Comparison of ENCODE assay signal across 8 mouse cellular contexts in genomic region chr5:143757755-143758443, GRCm38 (mm10). TPM values are rescaled to one million over a fixed set of nuclear protein-coding genes. Genes with fewer than 3 reads are reported as not detected.
DNase-seq lines count a peak whose midpoint lies in the region; ATAC-seq and TF ChIP-seq lines count a peak whose summit lies in the region.

No protein-coding gene starts in this region.

- peak overlapping the region; percentile 44 for H3K4me3 ChIP-seq in forebrain, embryonic 12.5 days (replicated peaks)
- H3K4me3 ChIP-seq in heart, postnatal 0 days (ENCODE audit: low read depth, low read length) = peak overlapping the region; percentile 51
- peak overlapping the region; percentile 53 for H3K4me3 ChIP-seq in liver, embryonic 16.5 days (ENCODE audit: low read depth, low read length)
- H3K4me3 ChIP-seq in neural tube, embryonic 13.5 days = peak overlapping the region; percentile 51
- peak overlapping the region; percentile 90 for H3K4me3 ChIP-seq in testis, adult 2 months (ENCODE audit: control insufficient read depth, low read depth, low read length)

- H3K9me3 ChIP-seq in forebrain, embryonic 12.5 days = no peaks in the 10 kb centered on the region
- H3K9me3 ChIP-seq in heart, postnatal 0 days (replicated peaks; ENCODE audit: control insufficient read depth, low read length) = no peaks in the 10 kb centered on the region
- H3K9me3 ChIP-seq in liver, embryonic 16.5 days (replicated peaks; ENCODE audit: control insufficient read depth, low read length) = no peaks in the 10 kb centered on the region
- H3K9me3 ChIP-seq in neural tube, embryonic 13.5 days = no peaks in the 10 kb centered on the region

- no peaks in the 10 kb centered on the region for H3K36me3 ChIP-seq in forebrain, embryonic 12.5 days (replicated peaks)
- no peaks in the 10 kb centered on the region for H3K36me3 ChIP-seq in heart, postnatal 0 days (replicated peaks; ENCODE audit: control insufficient read depth, insufficient read depth, low read length)
- no peaks in the 10 kb centered on the region for H3K36me3 ChIP-seq in liver, embryonic 16.5 days (ENCODE audit: control insufficient read depth, insufficient read depth)
- H3K36me3 ChIP-seq in neural tube, embryonic 13.5 days = no peaks in the 10 kb centered on the region
- H3K36me3 ChIP-seq in testis, adult 2 months (ENCODE audit: control insufficient read depth, insufficient read depth, low read length) = peaks cover 6% of the 10 kb centered on the region

- TF ChIP-seq CTCF in heart, postnatal 0 days (IDR thresholded peaks at IDR 0.05; ENCODE audit: low read depth) = no peak
- no peak for TF ChIP-seq CTCF in testis, adult 2 months (IDR thresholded peaks at IDR 0.05; ENCODE audit: control insufficient read depth, insufficient read depth, insufficient replicate concordance, low read depth, low read length)

- peaks cover 13% of the 10 kb centered on the region for H3K4me1 ChIP-seq in forebrain, embryonic 12.5 days
- no peaks in the 10 kb centered on the region for H3K4me1 ChIP-seq in heart, postnatal 0 days (ENCODE audit: control insufficient read depth, insufficient read depth)
- peaks cover 3% of the 10 kb centered on the region for H3K4me1 ChIP-seq in liver, embryonic 16.5 days (ENCODE audit: control insufficient read depth, low read depth, low read length)
- H3K4me1 ChIP-seq in neural tube, embryonic 13.5 days (replicated peaks) = peaks cover 17% of the 10 kb centered on the region
- peaks cover 5% of the 10 kb centered on the region for H3K4me1 ChIP-seq in testis, adult 2 months (ENCODE audit: control insufficient read depth, insufficient read depth, low read length)

- 23% methylated on average over 28 of the region's 28 CpGs for WGBS in forebrain, embryonic 12.5 days
- WGBS in heart, postnatal 0 days = 23% methylated on average over 28 of the region's 28 CpGs
- 22% methylated on average over 28 of the region's 28 CpGs for WGBS in liver, embryonic 16.5 days (ENCODE audit: insufficient replicate concordance)
- WGBS in neural tube, embryonic 13.5 days = 19% methylated on average over 28 of the region's 28 CpGs

- peak overlapping the region; percentile 61 for H3K9ac ChIP-seq in forebrain, embryonic 12.5 days
- peak overlapping the region; percentile 35 for H3K9ac ChIP-seq in heart, postnatal 0 days (replicated peaks; ENCODE audit: low read depth, low read length)
- no peak overlapping the region for H3K9ac ChIP-seq in liver, embryonic 16.5 days (ENCODE audit: low read depth, low read length)
- peak overlapping the region; percentile 76 for H3K9ac ChIP-seq in neural tube, embryonic 13.5 days

- peak; percentile 94 for ATAC-seq in forebrain, embryonic 12.5 days (ENCODE audit: low FRiP score)
- peak; percentile 97 for ATAC-seq in heart, postnatal 0 days (ENCODE audit: insufficient read depth, low read depth)
- ATAC-seq in liver, embryonic 16.5 days (ENCODE audit: low read depth) = peak; percentile 92
- peak; percentile 95 for ATAC-seq in neural tube, embryonic 13.5 days (ENCODE audit: low read depth)

- TF ChIP-seq POLR2A in testis, adult 2 months (IDR thresholded peaks at IDR 0.05; ENCODE audit: control insufficient read depth, low read depth, low read length) = peak; percentile 92

- TF ChIP-seq EP300 in heart, postnatal 0 days (IDR thresholded peaks at IDR 0.05; ENCODE audit: low read depth) = no peak

- H3K27ac ChIP-seq in forebrain, embryonic 12.5 days = 0 out of 2 replicates have a peak overlapping the region, but pooled peaks have one; percentile 31
- peak overlapping the region; percentile 55 for H3K27ac ChIP-seq in heart, postnatal 0 days (ENCODE audit: low read depth)
- no peak overlapping the region for H3K27ac ChIP-seq in liver, embryonic 16.5 days (ENCODE audit: low read length)
- H3K27ac ChIP-seq in neural tube, embryonic 13.5 days (replicated peaks) = peak overlapping the region; percentile 49
- peak overlapping the region; percentile 96 for H3K27ac ChIP-seq in testis, adult 2 months (ENCODE audit: control insufficient read depth, insufficient read depth, low read depth, low read length)

- H3K4me2 ChIP-seq in forebrain, embryonic 12.5 days = peak overlapping the region; percentile 62
- H3K4me2 ChIP-seq in heart, postnatal 0 days (ENCODE audit: low read depth, low read length) = peak overlapping the region; percentile 68
- H3K4me2 ChIP-seq in liver, embryonic 16.5 days (ENCODE audit: low read depth, low read length) = peak overlapping the region; percentile 67
- peak overlapping the region; percentile 70 for H3K4me2 ChIP-seq in neural tube, embryonic 13.5 days

- peaks cover 19% of the 10 kb centered on the region for H3K27me3 ChIP-seq in forebrain, embryonic 12.5 days
- H3K27me3 ChIP-seq in heart, postnatal 0 days (ENCODE audit: control insufficient read depth, insufficient read depth, low read length) = no peaks in the 10 kb centered on the region
- H3K27me3 ChIP-seq in liver, embryonic 16.5 days (ENCODE audit: control insufficient read depth, insufficient read depth, low read depth, low read length) = no peaks in the 10 kb centered on the region
- peaks cover 26% of the 10 kb centered on the region for H3K27me3 ChIP-seq in neural tube, embryonic 13.5 days
- no peaks in the 10 kb centered on the region for H3K27me3 ChIP-seq in testis, adult 2 months (ENCODE audit: control insufficient read depth, insufficient read depth, low read length)

- peak; percentile 42 to 46 for DNase-seq in CD8-positive naive resting alpha-beta T cell, adult 2 months (ENCODE audit: low read depth in 2 of 2, low spot score in 2 of 2)
- peak; percentile 53 for DNase-seq in c-Kit-positive CD71-positive TER-119-positive erythroid progenitor cells, embryonic 14.5 days (ENCODE audit: low spot score)
- DNase-seq in heart, postnatal 0 days (ENCODE audit: low spot score) = peak; percentile 83
- peak; percentile 91 to 94 for DNase-seq in kidney, postnatal 4 days

RNA-seq across cellular contexts. Expression of gene Usp42, which starts 25.8 kb away (rescaled TPM):
- polyA plus RNA-seq in forebrain, embryonic 12.5 days (2016; fragmentation: Nextera tagmentation; extraction: Ambion mirVana) = 33.0 and 34.5 TPM in 2 replicates
- total RNA-seq in heart, postnatal 0 days (2014; rRNA removed; ENCODE audit: low replicate concordance) = 6.0 and 8.3 TPM in 2 replicates
- polyA plus RNA-seq in heart, postnatal 0 days (2015; fragmentation: Nextera tagmentation; extraction: Ambion mirVana) = 5.1 and 5.6 TPM in 2 replicates
- polyA plus RNA-seq in liver, embryonic 16.5 days (2015; fragmentation: Nextera tagmentation; extraction: Ambion mirVana) = 2.9 TPM in 2 replicates
- 27.7 and 31.5 TPM in 2 replicates for polyA plus RNA-seq in neural tube, embryonic 13.5 days (2015; fragmentation: Nextera tagmentation; extraction: Ambion mirVana)
- polyA plus RNA-seq in testis, adult 2 months (2012; rRNA removed) = 33.0 and 35.8 TPM in 2 replicates

RNA-seq across cellular contexts. Expression of gene Eif2ak1, which starts 59.7 kb away (rescaled TPM):
- 44.7 and 46.2 TPM in 2 replicates for polyA plus RNA-seq in forebrain, embryonic 12.5 days (2016; fragmentation: Nextera tagmentation; extraction: Ambion mirVana)
- 18.7 and 21.6 TPM in 2 replicates for total RNA-seq in heart, postnatal 0 days (2014; rRNA removed; ENCODE audit: low replicate concordance)
- 18.3 and 18.4 TPM in 2 replicates for polyA plus RNA-seq in heart, postnatal 0 days (2015; fragmentation: Nextera tagmentation; extraction: Ambion mirVana)
- 115 and 119 TPM in 2 replicates for polyA plus RNA-seq in liver, embryonic 16.5 days (2015; fragmentation: Nextera tagmentation; extraction: Ambion mirVana)
- 51.5 and 56.7 TPM in 2 replicates for polyA plus RNA-seq in neural tube, embryonic 13.5 days (2015; fragmentation: Nextera tagmentation; extraction: Ambion mirVana)
- 14.3 and 15.7 TPM in 2 replicates for polyA plus RNA-seq in testis, adult 2 months (2012; rRNA removed)
